Mouse (Mus musculus) naive thymus-derived CD4-positive, alpha-beta T cell, adult 5 months (primary cell): ENCODE data around the gene Treml2. TPM values are rescaled to one million over a fixed set of nuclear protein-coding genes. Genes with fewer than 3 reads are reported as not detected.

Source experiments
- polyA plus RNA-seq: library from polyadenylated mRNA; unstranded; fragments of 100-300 nt; shearing (Covaris generic); gene quantifications from one replicate; pipeline ENCODE4 v1.2.1, GENCODE M21; 2017

The Treml2 gene
- polyA plus RNA-seq, result 15.5 TPM

GRCm38 (mm10) chr17:48299203-48299602 lies at the start of gene Treml2:
Gene Treml2 (plus strand): TSS chr17:48299498.

DNA sequence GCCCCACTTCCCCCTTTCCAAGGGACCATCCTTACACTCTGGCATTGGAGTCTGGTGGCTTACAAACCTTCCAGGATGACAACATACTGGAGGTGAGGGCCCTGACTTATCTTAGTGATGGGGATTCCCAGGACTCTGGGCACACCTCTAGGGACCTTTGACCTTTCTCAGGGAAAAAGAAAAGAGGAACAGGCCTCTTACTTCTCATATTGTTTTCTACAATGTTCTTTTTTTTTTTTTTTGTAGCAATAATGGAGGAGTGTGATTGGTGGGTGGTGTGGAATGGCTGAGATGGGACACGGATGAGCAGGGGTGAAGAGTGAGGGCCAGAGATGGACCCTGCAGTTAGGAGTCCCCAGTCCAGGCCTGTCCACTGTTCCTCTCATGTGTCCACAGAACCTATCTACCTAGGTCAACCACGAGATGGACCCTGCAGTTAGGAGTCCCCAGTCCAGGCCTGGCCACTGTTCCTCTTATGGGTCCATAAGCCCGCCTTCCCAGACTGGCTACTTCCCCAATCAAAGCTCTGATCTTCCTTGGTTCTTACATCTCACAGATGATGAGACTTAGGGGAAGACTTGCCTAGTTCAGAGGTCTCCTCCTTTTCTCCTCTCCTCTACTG lies 35.4 kb upstream of the Treml2 start, which contains the start of gene Treml4:
TSS of gene Treml4 (plus strand) at position 555 of the 622 bp plus-strand sequence.

DNA sequence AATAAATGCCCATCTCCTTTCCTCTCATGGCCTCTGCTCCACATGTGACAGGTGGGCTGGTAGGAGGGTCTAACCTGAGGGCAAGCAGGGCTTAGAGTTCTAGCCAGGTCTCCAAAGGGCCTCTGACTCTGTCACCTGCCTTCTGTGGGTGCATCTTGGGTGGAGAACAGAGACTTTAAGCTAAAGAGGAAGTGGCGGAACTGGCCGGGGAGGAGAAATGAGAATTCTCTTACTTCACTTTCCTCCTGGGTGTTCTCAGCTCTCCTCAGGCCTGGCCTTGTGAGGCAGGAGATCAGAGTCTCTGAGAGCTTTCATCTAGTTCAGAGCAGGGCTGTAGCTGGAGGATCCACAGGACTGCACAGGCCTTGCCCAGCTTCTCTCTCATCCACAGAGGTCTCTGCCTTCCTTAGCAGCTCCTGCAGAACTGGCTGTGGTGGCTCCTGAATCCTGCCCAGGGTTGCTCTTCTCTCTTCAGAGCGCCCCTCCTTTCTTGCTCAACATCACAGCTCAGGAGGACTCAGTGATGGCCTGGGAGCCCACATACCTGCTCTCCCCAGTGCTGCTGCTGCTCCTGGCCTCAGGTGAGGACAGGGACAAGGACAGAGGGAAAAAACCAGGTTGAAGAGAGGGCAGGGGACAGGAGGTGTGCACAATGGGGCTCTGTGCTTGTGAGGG lies 16.7 kb downstream of the Treml2 start, which contains the start of gene B430306N03Rik:
TSS of gene B430306N03Rik (plus strand) at position 237 of the 675 bp plus-strand sequence.

DNA sequence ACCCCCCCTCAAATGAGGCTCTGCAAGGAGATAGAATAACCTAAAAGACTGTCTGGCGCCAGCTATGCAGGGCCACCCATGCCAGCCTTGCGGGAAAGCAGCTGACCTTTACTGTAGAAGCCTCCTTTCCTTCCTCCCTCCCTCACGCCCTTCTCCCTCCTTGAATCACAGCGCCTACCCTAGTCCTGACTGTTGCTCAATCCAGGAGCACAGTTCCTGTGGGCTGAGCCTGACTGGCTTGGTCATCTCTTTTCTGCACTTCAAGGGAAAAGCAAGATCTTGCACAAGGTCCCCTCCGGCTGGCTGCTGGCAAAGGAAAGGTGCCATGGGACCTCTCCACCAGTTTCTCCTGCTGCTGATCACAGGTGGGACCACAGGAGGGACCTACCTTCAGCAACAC lies 46.9 kb downstream of the Treml2 start, which contains the start of gene Trem2:
TSS of gene Trem2 (plus strand) at position 171 of the 400 bp plus-strand sequence.

GRCm38 (mm10) chr17:48359616-48360015 lies 60.3 kb downstream of the Treml2 start, which contains the start of gene Treml1:
Gene Treml1 (plus strand): TSS chr17:48359916.

Other genes starting within 250 kb of the Treml2 start
- not detected for gene 1700067P10Rik, start 210.2 kb upstream of the Treml2 start, polyA plus RNA-seq
- gene 9830107B12Rik, start 153.2 kb upstream of the Treml2 start, polyA plus RNA-seq, result not detected
- not detected for gene A530064D06Rik, start 132.2 kb upstream of the Treml2 start, polyA plus RNA-seq
- not detected for gene Trem1, start 66.7 kb upstream of the Treml2 start, polyA plus RNA-seq
- gene Trem3, start 51.7 kb upstream of the Treml2 start, polyA plus RNA-seq, result not detected
- not detected for gene Treml4, start 35.2 kb upstream of the Treml2 start, polyA plus RNA-seq
- 4.5 TPM for gene B430306N03Rik, start 16.6 kb downstream of the Treml2 start, polyA plus RNA-seq
- not detected for gene Trem2, start 46.9 kb downstream of the Treml2 start, polyA plus RNA-seq
- not detected for gene Treml1, start 60.4 kb downstream of the Treml2 start, polyA plus RNA-seq
- gene Nfya, start 110.4 kb downstream of the Treml2 start, polyA plus RNA-seq, result 7.6 TPM
- 54.8 TPM for gene Oard1, start 110.5 kb downstream of the Treml2 start, polyA plus RNA-seq
- 0.41 TPM for gene Apobec2, start 133.4 kb downstream of the Treml2 start, polyA plus RNA-seq
- gene Tspo2, start 152.0 kb downstream of the Treml2 start, polyA plus RNA-seq, result not detected
- gene Unc5cl, start 155.4 kb downstream of the Treml2 start, polyA plus RNA-seq, result 13.9 TPM